Mouse (Mus musculus): Measurements from ENCODE around the gene Glyr1.

- peak; percentile 11; the same call in 1 of the 2 replicates for TF ChIP-seq GATA1 (IDR thresholded peaks at IDR 0.05; ENCODE audit: low read length)
- peak; percentile 72 for TF ChIP-seq TAL1 (IDR thresholded peaks at IDR 0.05; ENCODE audit: low read length)
Measured at GRCm38 (mm10) chr16:5012036-5013005, 37.3 kb downstream of the Glyr1 start.
